8 mouse cellular contexts compared by ENCODE assay signal in the genomic region with DNA sequence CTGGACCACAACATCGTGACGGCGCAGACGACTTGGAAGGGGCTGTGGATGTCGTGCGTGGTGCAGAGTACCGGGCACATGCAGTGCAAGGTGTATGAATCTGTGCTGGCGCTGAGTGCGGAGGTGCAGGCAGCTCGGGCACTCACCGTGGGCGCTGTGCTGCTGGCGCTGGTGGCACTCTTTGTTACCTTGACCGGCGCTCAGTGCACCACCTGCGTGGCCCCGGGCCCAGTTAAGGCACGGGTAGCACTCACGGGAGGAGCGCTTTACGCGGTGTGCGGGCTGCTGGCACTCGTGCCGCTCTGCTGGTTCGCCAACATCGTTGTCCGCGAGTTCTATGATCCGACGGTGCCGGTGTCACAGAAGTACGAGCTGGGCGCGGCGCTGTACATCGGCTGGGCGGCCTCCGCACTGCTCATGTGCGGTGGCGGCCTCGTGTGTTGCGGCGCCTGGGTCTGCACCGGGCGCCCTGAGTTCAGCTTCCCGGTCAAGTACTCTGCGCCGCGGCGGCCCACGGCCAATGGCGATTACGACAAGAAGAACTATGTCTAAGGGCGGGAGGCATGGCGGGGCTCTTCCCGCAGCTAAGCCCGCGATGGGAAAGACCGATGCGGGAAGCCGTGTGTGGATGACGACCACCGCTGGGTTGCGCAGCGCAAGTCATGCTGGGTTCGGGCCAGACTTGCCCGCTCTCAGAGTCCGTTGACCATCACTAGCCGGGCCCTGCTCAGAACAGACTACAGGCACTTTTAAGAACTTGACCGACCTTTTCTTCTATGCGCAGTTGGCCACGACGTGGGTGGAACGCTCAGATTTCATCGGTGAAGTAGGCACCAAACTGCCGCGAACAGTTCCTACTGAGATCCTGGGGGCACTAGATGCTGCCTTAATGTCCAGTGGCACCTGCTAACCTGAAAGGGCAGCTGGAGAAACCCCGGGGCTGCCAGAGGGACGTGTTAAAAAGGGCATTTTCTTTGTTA. TPM values are rescaled to one million over a fixed set of nuclear protein-coding genes. Genes with fewer than 3 reads are reported as not detected.
DNase-seq lines count a peak whose midpoint lies in the region; ATAC-seq and TF ChIP-seq lines count a peak whose summit lies in the region.

No protein-coding gene starts in this region.

- peaks cover 4% of the 10 kb centered on the region; the same call in 1 of the 2 replicates for H3K27me3 ChIP-seq in liver, adult 2 months (ENCODE audit: control insufficient read depth, insufficient read depth, low read length)
- H3K27me3 ChIP-seq in embryonic facial prominence, embryonic 13.5 days: peaks cover 66% of the 10 kb centered on the region
- peaks cover 28% of the 10 kb centered on the region for H3K27me3 ChIP-seq in hindbrain, postnatal 0 days (ENCODE audit: insufficient read depth, low read length)

- H3K27ac ChIP-seq in liver, adult 2 months (replicated peaks; ENCODE audit: insufficient read depth, low read depth, low read length): peak overlapping the region; percentile 20
- H3K27ac ChIP-seq in embryonic facial prominence, embryonic 13.5 days: no peak overlapping the region
- H3K27ac ChIP-seq in hindbrain, postnatal 0 days: peak overlapping the region; percentile 15; the same call in 1 of the 2 replicates

- WGBS in liver, adult 2 months: 5% methylated on average over 80 of the region's 80 CpGs
- WGBS in embryonic facial prominence, embryonic 13.5 days: 2% methylated on average over 80 of the region's 80 CpGs
- 2% methylated on average over 80 of the region's 80 CpGs for WGBS in hindbrain, postnatal 0 days

- peak overlapping the region; percentile 70 for H3K4me3 ChIP-seq in liver, adult 2 months (ENCODE audit: insufficient read depth, low read depth, low read length)
- H3K4me3 ChIP-seq in embryonic facial prominence, embryonic 13.5 days: peak overlapping the region; percentile 46
- peak overlapping the region; percentile 42 for H3K4me3 ChIP-seq in hindbrain, postnatal 0 days (ENCODE audit: low read length)

- H3K9me3 ChIP-seq in embryonic facial prominence, embryonic 13.5 days: no peaks in the 10 kb centered on the region
- no peaks in the 10 kb centered on the region for H3K9me3 ChIP-seq in hindbrain, postnatal 0 days (ENCODE audit: low read length)

- no peaks in the 10 kb centered on the region for H3K36me3 ChIP-seq in liver, adult 2 months (ENCODE audit: control insufficient read depth, insufficient read depth, low read length)
- H3K36me3 ChIP-seq in embryonic facial prominence, embryonic 13.5 days: peaks cover 22% of the 10 kb centered on the region
- H3K36me3 ChIP-seq in hindbrain, postnatal 0 days (ENCODE audit: insufficient read depth, low read length): no peaks in the 10 kb centered on the region

- peak overlapping the region; percentile 40 for H3K9ac ChIP-seq in liver, adult 2 months (ENCODE audit: low read depth, low read length)
- peak overlapping the region; percentile 69 for H3K9ac ChIP-seq in embryonic facial prominence, embryonic 13.5 days
- peak overlapping the region; percentile 48 for H3K9ac ChIP-seq in hindbrain, postnatal 0 days (replicated peaks; ENCODE audit: low read length)

- no peaks in the 10 kb centered on the region for H3K79me2 ChIP-seq in liver, adult 2 months (ENCODE audit: control insufficient read depth, insufficient read depth, low read length)

- no peak for TF ChIP-seq POLR2A in liver, adult 2 months (IDR thresholded peaks at IDR 0.05; ENCODE audit: extremely low read depth, insufficient read depth, low read length)

- ATAC-seq in embryonic facial prominence, embryonic 13.5 days (ENCODE audit: insufficient number of reproducible peaks, insufficient read depth, low FRiP score, low TSS enrichment, low read depth): no peak
- peak; percentile 67 for ATAC-seq in hindbrain, postnatal 0 days
- ATAC-seq in megakaryocyte, adult 5-6 weeks (ENCODE audit: poor library complexity, severe bottlenecking): 0 out of 2 replicates have a peak, but pooled peaks have one; percentile 15

- intact Hi-C loops in left cerebral cortex, postnatal 25 days (cut with DNase I): loop anchor here (2.0 to 5.0 kb wide), 2 partner anchors 45 to 73 kb away; no protein-coding TSS in a partner anchor

- no peak for DNase-seq in liver, adult 2 months (ENCODE audit: extremely low read depth, low read depth, low spot score)
- DNase-seq in liver: no peak
- DNase-seq in hindbrain, postnatal 0 days (ENCODE audit: low spot score): peak; percentile 25
- no peak for DNase-seq in frontal cortex, postnatal 25 days (ENCODE audit: low spot score in 2 of 2)
- no peak for DNase-seq in layer of hippocampus, adult 8-10 months (ENCODE audit: low spot score in 2 of 2)
- no peak for DNase-seq in left cerebral cortex, postnatal 25 days (ENCODE audit: low spot score in 2 of 2)

- H3K4me2 ChIP-seq in embryonic facial prominence, embryonic 13.5 days: peak overlapping the region; percentile 71
- peak overlapping the region; percentile 65 for H3K4me2 ChIP-seq in hindbrain, postnatal 0 days (ENCODE audit: low read depth, low read length)

- no peak for TF ChIP-seq CTCF in liver, adult 2 months (IDR thresholded peaks at IDR 0.05; ENCODE audit: low read depth, low read length)
- TF ChIP-seq CTCF in hindbrain, postnatal 0 days (IDR thresholded peaks at IDR 0.05; ENCODE audit: low read depth): no peak

- no peaks in the 10 kb centered on the region for H3K4me1 ChIP-seq in liver, adult 2 months (ENCODE audit: control insufficient read depth, insufficient read depth, low read length)
- peaks cover 14% of the 10 kb centered on the region for H3K4me1 ChIP-seq in embryonic facial prominence, embryonic 13.5 days
- 0 out of 2 replicates have a peak, but pooled peaks cover 8% of the 10 kb centered on the region for H3K4me1 ChIP-seq in hindbrain, postnatal 0 days (ENCODE audit: insufficient read depth, low read length)

RNA-seq across cellular contexts. Expression of a gene that starts 0.7 kb away (rescaled TPM):
- total RNA-seq in liver, adult 2 months (2014; rRNA removed): 7.3 and 8.3 TPM in 2 replicates
- 8.4 and 11.8 TPM in 2 replicates for polyA plus RNA-seq in liver, adult 2 months (2012; rRNA removed)
- 27.8 and 29.6 TPM in 2 replicates for polyA plus RNA-seq in embryonic facial prominence, embryonic 13.5 days (2015; fragmentation: Nextera tagmentation; extraction: Ambion mirVana)
- total RNA-seq in hindbrain, postnatal 0 days (2014; rRNA removed): 181 and 197 TPM in 2 replicates
- polyA plus RNA-seq in hindbrain, postnatal 0 days (2015; fragmentation: Nextera tagmentation; extraction: Ambion mirVana): 121 and 128 TPM in 2 replicates
- not detected in 2 replicates for total RNA-seq in megakaryocyte, adult 5-6 weeks (2015)
- not detected in 2 replicates for total RNA-seq in megakaryocyte, adult 5-6 weeks (2017)
- 10 to 100 TPM; 28.8 to 41.7 (median 37.5) TPM for total RNA-seq in layer of hippocampus, adult 8-10 months (2022)
- 10 to 100 TPM; 51.1 to 67.2 TPM for total RNA-seq in left cerebral cortex, postnatal 25 days (2021)

RNA-seq across cellular contexts. Expression of a gene that starts 34.2 kb away (rescaled TPM):
- 31.5 and 35.3 TPM in 2 replicates for total RNA-seq in liver, adult 2 months (2014; rRNA removed)
- 15.4 and 20.5 TPM in 2 replicates for polyA plus RNA-seq in liver, adult 2 months (2012; rRNA removed)
- 116 and 119 TPM in 2 replicates for polyA plus RNA-seq in embryonic facial prominence, embryonic 13.5 days (2015; fragmentation: Nextera tagmentation; extraction: Ambion mirVana)
- total RNA-seq in hindbrain, postnatal 0 days (2014; rRNA removed): 39.6 and 53.3 TPM in 2 replicates
- polyA plus RNA-seq in hindbrain, postnatal 0 days (2015; fragmentation: Nextera tagmentation; extraction: Ambion mirVana): 114 and 118 TPM in 2 replicates
- total RNA-seq in megakaryocyte, adult 5-6 weeks (2015): 47.7 and 57.5 TPM in 2 replicates
- 57.6 and 78.5 TPM in 2 replicates for total RNA-seq in megakaryocyte, adult 5-6 weeks (2017)
- 100 to 1,000 TPM in 3 of 4 experiments, 10 to 100 TPM in 1; 92.9 to 117 (median 107) TPM for total RNA-seq in layer of hippocampus, adult 8-10 months (2022)
- 10 to 100 TPM; 87.2 to 96.9 TPM for total RNA-seq in left cerebral cortex, postnatal 25 days (2021)

RNA-seq across cellular contexts. Expression of a gene that starts 34.4 kb away (rescaled TPM):
- total RNA-seq in liver, adult 2 months (2014; rRNA removed): 0.83 and 2.1 TPM in 2 replicates
- 1.3 and 1.4 TPM in 2 replicates for polyA plus RNA-seq in liver, adult 2 months (2012; rRNA removed)
- polyA plus RNA-seq in embryonic facial prominence, embryonic 13.5 days (2015; fragmentation: Nextera tagmentation; extraction: Ambion mirVana): 47.5 and 47.8 TPM in 2 replicates
- total RNA-seq in hindbrain, postnatal 0 days (2014; rRNA removed): 14.8 and 15.9 TPM in 2 replicates
- 7.2 and 7.9 TPM in 2 replicates for polyA plus RNA-seq in hindbrain, postnatal 0 days (2015; fragmentation: Nextera tagmentation; extraction: Ambion mirVana)
- total RNA-seq in megakaryocyte, adult 5-6 weeks (2015): 62.8 and 67.1 TPM in 2 replicates
- 75.0 and 89.6 TPM in 2 replicates for total RNA-seq in megakaryocyte, adult 5-6 weeks (2017)
- total RNA-seq in layer of hippocampus, adult 8-10 months (2022): 1 to 10 TPM; 1.5 to 3.4 (median 2.1) TPM
- total RNA-seq in left cerebral cortex, postnatal 25 days (2021): 1 to 10 TPM; 1.6 to 1.7 TPM

RNA-seq across cellular contexts. Expression of a gene that starts 59.0 kb away (rescaled TPM):
- 14.3 and 15.3 TPM in 2 replicates for total RNA-seq in liver, adult 2 months (2014; rRNA removed)
- 31.9 and 57.9 TPM in 2 replicates for polyA plus RNA-seq in liver, adult 2 months (2012; rRNA removed)
- 44.1 and 49.3 TPM in 2 replicates for polyA plus RNA-seq in embryonic facial prominence, embryonic 13.5 days (2015; fragmentation: Nextera tagmentation; extraction: Ambion mirVana)
- total RNA-seq in hindbrain, postnatal 0 days (2014; rRNA removed): 33.4 and 34.1 TPM in 2 replicates
- 50.1 and 52.1 TPM in 2 replicates for polyA plus RNA-seq in hindbrain, postnatal 0 days (2015; fragmentation: Nextera tagmentation; extraction: Ambion mirVana)
- total RNA-seq in megakaryocyte, adult 5-6 weeks (2015): 7.8 and 9.6 TPM in 2 replicates
- 9.6 and 9.9 TPM in 2 replicates for total RNA-seq in megakaryocyte, adult 5-6 weeks (2017)
- total RNA-seq in layer of hippocampus, adult 8-10 months (2022): 10 to 100 TPM; 18.3 to 31.0 (median 26.7) TPM
- 10 to 100 TPM; 24.4 to 24.6 TPM for total RNA-seq in left cerebral cortex, postnatal 25 days (2021)

RNA-seq across cellular contexts. Expression of a gene that starts 59.0 kb away (rescaled TPM):
- total RNA-seq in liver, adult 2 months (2014; rRNA removed): 0.94 TPM in 1 of 2 replicates, not detected in the other
- polyA plus RNA-seq in liver, adult 2 months (2012; rRNA removed): 2.1 and 2.9 TPM in 2 replicates
- not detected in 2 replicates for polyA plus RNA-seq in embryonic facial prominence, embryonic 13.5 days (2015; fragmentation: Nextera tagmentation; extraction: Ambion mirVana)
- not detected in 2 replicates for total RNA-seq in hindbrain, postnatal 0 days (2014; rRNA removed)
- not detected in 2 replicates for polyA plus RNA-seq in hindbrain, postnatal 0 days (2015; fragmentation: Nextera tagmentation; extraction: Ambion mirVana)
- total RNA-seq in megakaryocyte, adult 5-6 weeks (2015): not detected in 2 replicates
- not detected in 2 replicates for total RNA-seq in megakaryocyte, adult 5-6 weeks (2017)
- total RNA-seq in layer of hippocampus, adult 8-10 months (2022): 10 to 100 TPM in 1 of 4 experiments, 1 to 10 TPM in 3; 4.6 to 11.1 (median 8.2) TPM
- total RNA-seq in left cerebral cortex, postnatal 25 days (2021): 1 to 10 TPM in 1 of 2 experiments, under 1 TPM in 1; 0.98 to 1.7 TPM
